Mouse (Mus musculus): ENCODE measurements around the gene Retreg1.

Retreg1 gene

DNA sequence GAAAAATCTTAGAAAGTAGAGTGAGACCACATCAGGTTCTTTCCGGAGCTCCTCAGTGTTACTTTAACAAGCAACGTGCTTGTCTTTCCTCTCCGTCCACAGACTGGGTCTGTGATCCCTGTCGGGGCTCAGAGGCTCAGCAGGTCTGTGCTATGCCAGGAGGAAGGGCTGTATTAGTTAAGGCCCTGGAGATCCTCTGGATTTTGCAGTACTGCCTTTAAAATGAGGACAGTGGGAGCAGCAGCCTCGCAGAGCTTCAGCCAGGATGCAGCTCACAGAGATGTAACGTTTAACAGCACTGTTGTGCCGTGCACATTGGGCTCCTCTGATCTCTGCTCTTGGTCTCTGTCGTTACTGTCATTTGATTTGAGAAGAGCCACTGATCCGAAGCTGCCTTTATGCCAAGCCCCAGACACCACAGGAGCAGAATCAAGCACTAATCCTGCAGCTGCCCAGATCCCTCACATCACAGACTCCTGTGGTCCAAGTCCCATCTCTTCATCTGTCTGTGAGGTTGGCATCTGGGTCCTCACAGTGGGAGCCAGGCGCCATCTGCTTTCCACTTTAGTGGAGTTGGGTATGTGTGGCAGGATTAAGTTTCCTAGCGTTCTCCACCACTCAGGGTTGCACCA lies 72.7 kb downstream of the Retreg1 start:
- in situ Hi-C loops (cut with MseI, MboI), result no loop called here

DNA sequence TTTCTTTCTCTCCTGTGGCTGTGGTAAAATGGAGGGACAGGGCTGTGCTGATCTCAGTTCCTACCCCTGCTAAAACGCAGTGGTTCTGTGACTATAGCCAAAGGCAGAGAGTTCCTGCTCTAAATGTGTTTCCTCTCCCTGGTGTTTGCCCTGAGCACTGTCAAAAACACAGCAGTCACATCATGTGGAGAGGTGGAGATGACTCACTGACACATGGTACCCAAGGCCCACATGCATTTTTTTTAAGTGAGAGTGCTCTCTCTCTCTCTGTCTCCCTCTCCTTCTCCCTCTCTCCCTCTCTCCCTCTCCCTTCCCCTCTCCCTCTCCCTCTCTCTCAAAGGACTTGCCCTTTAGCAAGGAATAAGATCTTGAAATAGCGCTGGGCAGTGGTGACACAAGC lies 73.3 kb downstream of the Retreg1 start:
- in situ Hi-C loops (cut with MseI, MboI), result no loop called here

DNA sequence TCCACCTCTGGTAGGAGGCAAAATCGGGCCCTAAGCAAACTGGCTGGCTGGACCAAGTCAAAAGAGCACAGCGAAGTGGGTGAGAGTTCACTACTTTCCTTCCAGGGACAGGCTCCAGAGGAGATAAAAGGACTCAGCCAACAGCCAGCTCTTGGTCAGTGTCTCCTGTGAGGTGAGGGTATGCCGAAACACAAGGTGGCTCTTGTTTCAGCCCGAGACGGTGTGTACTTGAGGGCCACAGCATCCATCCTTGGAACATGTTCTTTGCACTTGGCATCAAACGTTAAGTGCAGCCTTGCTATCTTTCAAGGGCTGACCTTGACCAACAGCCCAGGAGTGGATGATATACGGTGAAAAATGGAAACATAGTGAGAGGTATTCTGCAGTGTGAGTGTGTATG lies 75.7 kb downstream of the Retreg1 start:
- in situ Hi-C loops (cut with MseI, MboI), result no loop called here

DNA sequence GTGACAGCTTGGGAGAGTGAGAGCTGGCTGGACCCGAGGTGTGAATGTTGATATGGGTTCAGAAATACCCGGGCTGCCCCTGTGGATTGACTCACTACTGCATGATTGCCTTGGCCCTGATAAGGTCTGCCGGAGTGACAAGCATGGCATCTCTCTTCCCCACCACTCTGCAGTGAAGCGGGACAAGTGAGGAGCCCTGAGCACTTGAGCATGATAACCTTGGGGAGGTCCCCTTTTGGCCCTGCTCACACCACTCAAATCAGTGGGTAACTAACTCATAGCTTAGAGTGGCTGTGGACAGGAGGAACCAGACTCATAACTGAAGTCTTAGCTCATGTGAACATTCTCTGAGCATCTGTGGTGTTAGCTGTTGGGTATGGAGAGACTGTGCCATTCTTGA lies 77.0 kb downstream of the Retreg1 start:
- in situ Hi-C loops (cut with MseI, MboI), result no loop called here

DNA sequence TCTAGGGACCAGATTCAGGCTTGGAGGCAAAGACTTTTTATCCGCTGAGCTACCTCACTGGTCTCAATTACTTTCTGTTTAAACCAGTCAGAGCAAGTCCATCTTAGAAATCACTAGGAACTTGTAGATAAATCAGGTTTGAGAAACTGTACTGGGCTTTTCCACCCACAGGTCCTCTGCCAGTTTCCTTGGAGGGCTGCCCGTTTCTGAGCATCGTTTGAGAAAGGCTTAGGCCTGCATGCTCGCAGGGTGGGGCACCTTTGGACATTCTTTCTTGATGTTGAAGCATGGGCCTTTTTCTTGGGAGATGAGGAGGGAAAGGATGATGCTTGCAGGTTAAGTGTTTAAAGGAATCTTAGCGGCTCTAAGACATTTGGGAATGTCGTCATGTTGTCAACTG lies 77.9 kb downstream of the Retreg1 start:
- in situ Hi-C loops (cut with MseI, MboI), result no loop called here

DNA sequence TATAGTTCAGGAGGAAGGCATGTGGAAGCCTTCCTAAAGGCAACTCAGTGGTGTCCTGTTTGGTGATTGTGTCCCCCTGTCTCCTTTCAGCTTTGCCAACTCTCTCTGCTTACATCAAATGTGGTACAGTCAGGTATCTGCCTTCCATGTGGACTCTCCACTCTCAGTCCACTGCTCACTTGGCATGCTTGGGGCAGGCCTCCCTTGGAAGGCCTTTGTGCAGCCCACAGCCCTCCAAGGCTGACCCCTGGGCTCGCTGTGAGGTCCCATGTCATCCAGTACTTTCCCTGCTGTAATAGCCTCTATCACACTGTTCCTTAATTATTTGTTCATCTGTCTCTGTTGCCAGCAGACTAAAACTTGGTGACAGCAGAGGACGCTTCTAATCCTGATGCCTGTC lies 79.0 kb downstream of the Retreg1 start:
- in situ Hi-C loops (cut with MseI, MboI), result no loop called here

DNA sequence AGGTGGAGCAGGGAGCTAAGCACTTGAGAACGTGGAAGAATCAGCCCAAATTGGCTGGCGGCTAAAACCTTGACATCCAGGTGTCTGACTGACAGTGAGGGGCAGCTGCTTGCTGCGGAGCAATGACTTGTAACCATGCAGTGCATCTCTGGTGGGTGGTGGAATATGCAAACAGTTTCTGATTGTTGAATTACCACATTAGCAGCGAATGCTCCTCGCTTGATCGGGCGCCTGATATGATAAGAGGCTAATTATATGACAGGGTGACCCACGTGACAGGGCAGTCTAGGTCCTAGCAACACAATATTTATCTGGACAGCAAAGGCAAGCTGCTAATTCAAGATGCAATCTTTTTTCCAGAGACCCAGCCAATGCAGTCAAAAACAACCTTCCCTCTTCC lies 80.9 kb downstream of the Retreg1 start:
- in situ Hi-C loops (cut with MseI, MboI), result no loop called here

DNA sequence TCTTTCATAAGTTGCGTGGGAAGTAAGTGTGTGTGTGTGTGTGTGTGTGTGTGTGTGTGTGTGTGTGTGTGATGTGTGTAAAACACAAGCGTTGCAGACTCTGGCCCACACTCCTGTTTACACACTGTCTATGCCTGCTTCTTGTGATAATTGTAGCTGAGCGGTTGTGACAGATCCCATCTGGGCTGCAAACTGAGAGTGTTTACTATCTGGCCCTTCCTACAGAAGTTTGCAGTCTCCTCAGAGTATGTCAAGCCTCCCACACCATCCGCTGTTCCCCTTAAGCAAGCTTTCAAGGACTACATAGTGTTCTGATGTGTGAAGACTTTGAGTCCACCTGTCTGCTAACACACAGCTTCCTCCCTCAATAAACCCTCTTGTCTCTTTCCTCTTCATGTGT lies 83.2 kb downstream of the Retreg1 start:
- in situ Hi-C loops (cut with MseI, MboI), result no loop called here

DNA sequence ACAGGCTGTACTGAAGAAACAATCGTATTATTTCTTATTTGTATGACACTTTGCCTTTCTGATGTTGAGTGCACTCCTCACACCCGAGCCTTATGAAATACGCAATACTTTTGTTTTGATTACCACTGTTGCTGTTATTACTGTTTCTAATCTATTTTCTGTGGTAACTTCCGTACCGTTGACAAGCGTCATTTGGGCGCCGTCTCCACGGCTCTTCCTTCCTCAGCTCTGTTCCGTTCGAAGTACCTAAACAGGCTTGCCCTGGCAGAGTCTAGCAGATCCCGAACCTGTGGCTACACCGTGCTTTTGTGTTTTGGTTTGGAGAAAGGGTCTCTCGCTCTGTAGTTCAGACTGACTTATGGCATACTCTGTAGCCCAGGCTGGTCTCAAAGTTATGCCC lies 84.1 kb downstream of the Retreg1 start:
- in situ Hi-C loops (cut with MseI, MboI), result no loop called here

DNA sequence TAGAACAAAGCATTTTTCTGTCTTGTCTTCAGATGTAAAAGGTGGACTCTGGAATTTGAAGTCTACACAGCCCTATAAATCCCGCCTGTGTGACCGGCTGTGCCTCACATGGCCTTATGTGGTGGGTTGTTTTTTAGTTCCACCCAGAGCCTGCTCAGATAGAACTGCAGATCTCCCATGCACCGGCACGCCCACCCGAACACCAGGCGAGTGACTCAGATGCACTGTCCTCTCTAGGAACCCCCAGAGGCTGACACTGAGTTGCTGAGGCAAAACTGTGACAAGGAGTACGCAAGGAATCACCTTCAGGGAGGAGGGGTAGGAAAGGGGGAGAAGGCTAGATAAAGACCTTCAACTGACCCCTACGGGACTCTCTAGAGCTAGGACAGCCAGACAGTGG lies 85.0 kb downstream of the Retreg1 start:
- in situ Hi-C loops (cut with MseI, MboI), result no loop called here

DNA sequence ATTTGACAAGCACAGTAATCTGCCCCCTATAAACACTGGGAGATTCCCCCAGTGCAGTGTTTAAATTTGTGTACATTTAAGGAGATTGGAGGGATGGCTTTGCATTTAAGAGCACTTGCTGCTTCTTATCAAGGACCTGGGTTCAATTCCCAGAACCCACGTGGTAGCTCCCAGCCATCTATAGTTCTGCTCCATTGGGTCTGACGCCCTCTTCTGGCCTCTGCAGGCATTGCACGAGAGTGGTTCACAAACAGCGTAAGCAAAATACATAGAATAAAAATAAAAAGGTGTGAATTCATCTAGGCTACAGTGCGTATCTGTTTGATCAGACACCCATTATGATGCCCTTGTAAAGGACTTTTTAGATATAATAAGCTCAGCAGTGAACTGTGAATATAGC lies 85.9 kb downstream of the Retreg1 start:
- in situ Hi-C loops (cut with MseI, MboI), result no loop called here

DNA sequence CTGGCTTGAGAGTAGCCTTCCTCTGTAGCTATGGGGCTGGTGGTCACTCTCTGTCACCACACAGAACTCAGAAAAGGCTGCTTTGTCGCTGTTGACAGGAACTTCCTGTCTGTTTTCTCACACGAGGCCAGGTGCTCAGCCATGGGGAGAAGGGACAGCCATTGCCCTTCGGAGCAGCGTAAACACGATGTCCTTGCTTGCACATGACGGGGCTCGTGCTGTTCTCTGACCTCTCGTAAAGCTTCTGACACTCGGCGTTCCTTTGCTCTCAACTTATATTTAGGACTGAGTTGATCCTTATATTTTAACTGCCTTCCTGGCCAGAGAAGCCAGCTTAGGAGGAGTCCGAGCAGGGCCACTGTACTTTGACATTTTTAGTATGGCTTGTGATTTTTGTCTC lies 86.5 kb downstream of the Retreg1 start:
- in situ Hi-C loops (cut with MseI, MboI), result no loop called here

DNA sequence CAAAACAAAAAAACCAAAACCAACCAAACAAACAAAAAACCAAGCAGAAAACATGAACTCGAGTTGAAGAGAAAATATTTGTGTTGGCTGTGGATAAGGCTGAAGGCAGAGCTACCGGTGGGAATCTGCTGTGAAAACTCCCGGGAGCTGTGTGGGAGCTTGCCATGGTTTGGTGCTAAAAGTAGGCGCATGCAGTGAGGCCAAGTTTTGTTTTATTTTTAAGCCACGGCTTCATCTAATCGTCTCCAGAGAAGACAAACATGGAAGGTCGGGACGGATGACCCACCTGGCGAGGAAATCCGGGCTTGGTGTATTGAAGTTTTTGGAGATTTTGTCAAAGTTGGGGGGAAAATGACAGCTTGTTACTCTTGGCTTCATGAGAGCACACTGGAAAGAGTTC lies 87.0 kb downstream of the Retreg1 start:
- in situ Hi-C loops (cut with MseI, MboI), result no loop called here

DNA sequence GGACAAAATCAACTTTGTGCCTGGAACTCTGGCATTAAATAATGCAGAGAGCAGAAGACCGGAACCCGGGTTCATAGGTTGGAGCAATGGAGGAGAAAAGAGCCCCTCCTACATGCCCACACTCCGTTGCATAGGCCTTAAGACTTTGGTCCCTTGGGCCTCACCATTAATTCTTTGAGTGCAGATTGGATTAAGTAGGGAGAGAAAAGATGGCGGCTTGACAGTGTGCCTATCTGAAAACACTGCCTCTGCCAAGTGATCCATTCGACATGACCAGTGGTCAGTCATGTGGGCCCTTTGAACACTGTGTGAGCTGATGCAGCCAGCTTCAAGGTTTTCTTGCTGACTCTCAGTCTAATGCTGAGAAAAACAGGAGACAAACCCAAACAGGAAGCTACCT lies 87.7 kb downstream of the Retreg1 start:
- in situ Hi-C loops (cut with MseI, MboI), result no loop called here

DNA sequence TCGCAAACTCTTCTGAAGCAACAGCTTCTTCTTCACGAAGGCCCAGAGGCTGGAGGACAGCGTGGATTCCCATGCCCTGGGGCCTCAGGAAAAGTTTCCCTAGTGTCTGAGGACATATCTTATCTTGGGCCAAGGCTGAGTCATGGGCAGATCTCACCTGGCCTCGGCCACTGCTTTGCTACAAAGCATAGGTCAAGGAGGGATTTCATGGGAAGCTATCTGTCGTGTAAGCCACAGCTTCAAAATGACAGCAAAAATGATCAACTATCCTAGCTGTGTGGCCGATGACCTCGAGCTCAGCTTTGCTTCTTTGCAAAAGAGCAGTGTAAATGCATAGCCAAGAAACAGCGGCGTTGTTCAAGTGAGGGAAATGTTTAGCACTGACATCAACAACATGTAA lies 89.5 kb downstream of the Retreg1 start:
- in situ Hi-C loops (cut with MseI, MboI), result no loop called here

DNA sequence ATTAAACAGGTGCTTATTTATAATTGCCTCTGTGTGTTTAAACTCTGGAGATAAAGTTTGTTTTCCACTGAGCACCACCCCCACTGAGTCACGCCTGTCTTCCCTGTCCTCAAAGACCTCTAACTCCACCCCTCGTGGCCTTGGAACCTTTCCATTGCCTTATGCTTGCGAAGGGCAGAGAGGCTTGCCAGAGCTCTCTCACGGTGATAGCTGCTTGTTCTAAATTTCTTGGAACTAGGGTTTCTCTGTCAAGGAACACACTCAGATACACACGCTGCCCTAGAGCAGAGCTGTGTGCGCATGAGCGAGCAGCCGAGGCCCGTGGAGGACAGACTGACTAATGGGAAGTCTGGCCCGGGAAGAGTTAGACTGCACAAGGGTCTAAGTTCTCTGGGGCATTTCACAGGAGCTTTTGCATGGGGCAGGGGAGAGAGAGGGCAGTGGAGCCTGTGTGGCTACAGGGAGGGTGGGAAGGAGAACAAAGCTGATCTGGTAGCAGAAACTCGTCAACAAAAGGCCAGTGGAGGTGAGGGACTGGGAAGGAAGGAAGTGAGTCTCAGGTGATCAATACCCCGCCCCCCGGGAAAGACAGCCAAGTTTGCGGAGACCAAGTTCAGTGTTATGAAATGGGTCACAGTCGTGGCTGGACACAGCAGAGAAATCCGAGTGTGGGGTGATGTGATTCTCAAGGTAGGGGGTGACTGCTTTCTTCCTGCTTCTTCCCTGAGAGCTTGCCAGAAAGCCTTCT lies 90.1 kb downstream of the Retreg1 start:
- in situ Hi-C loops (cut with MseI, MboI), result no loop called here

DNA sequence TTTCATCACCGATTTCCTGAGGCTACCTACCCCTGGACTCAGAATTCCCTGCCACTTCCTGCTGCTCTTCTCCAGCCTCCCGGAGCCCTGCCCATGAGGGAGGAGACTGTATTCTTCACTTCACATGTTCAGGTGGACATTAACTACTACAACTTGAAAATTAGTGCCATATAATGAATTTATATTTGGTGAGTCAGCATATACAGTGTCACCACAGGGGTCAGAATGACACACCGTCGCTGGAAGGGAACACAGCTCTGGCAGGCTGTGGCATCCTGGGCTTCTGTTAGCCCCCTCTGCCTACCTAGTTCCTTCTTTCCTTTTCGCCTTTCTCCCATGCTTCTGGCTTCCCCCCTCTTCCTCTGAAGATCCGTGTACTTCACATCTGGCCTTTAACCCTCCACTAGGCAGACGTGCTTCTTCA lies 90.7 kb downstream of the Retreg1 start:
- in situ Hi-C loops (cut with MseI, MboI), result no loop called here

DNA sequence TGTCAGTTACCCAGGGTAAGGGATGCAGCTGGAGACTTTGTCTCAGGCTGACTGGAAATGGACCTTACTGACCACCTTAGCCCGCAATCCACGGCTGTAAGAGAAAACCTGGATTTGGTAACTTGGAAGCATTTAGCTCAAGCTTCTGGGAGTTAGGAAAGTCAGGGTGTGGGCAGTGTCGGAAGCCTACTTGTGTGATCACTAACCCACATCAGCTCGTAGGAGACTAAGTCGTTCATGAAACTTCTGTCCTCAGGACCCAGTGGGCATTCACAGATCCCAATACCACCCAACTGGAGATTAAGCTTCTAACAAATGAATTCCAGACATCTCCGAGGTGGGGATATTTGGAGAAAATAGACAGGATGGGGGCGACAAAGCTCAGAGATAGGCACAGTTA lies 91.4 kb downstream of the Retreg1 start:
- in situ Hi-C loops (cut with MseI, MboI), result no loop called here

DNA sequence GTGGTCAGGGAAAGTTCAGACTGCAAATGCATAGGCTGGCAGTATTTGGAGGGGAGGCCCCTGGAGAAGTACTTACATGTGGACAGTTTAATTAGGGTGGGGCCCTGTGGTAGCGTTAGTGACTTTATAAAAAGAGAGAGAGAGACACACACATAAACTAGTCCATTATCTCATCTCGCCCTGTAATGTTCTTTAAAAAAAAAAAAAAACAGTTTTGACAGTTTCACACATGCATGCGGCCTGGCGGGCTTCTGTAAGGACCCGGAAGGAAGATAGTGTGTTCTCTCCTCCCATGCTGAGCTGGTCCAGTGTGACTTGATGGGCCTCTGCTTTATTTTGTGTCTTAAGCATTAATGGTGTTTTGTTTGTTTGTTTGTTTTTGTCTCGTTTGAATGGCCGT lies 95.5 kb downstream of the Retreg1 start:
- in situ Hi-C loops (cut with MseI, MboI), result no loop called here

DNA sequence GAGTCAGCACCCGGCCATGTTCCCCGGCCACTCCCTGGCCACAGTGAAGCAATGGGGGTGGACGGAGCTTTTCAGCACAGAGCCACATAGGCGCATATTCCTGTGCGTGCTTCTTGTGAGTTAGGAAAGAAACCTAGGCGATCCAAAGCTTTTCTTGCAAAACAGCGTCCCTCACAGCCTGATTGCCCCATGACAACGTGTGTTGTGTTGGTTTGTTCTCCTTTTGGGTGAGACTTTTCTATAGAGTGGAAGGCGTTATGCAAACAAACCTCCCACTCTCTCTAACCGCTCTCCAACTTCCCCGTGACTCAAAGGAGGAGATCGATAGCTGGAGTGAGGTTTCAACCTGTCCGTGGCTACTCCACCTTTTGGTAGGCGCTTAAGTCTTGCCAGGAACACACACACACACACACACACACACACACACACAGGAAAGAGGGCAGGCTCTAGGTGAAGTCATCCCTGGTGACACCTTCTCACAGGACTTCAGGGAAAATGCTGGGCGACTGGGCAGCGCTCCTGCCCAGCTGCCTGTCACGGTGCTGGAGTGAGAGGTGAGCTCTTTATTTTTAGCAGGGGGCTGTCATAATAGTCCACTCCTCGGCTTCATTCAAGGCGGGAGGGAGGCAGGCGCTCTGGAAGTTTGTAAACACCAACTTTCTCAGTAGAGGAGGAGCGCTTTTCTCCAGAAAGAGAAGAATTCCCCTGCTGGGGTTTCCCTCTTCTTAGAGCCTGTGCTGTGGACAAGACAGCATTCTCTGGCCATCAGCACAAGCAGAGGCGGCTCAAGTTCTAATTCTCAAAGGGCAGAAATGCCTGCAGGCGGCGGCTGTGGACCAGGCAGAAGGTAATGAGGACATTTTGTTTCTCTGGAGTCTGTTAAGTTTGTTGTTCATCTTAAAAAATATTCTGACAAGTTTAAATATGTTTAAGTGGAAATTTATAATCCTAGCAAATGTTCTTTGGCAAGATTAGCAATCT lies 97.7 kb downstream of the Retreg1 start:
- in situ Hi-C loops (cut with MseI, MboI), result no loop called here

DNA sequence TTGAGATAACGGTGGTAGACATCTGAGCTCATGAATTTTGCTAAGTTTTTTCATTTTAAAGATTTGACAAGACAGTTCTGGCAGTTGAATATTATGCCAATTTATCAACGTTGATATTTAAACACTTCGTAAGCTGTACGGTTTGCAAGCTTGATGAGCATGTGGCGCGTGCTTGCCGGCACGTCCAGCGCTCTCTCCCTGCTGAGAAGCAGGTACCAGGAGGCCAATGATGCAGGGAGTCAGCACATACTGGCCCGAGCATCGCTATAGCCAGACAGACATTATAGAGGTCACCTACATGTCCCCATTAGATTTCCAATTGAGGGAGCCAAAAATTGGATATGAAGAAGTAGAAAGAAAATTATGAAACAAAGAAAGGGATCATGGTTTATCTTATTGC lies 98.5 kb downstream of the Retreg1 start:
- in situ Hi-C loops (cut with MseI, MboI), result no loop called here

DNA sequence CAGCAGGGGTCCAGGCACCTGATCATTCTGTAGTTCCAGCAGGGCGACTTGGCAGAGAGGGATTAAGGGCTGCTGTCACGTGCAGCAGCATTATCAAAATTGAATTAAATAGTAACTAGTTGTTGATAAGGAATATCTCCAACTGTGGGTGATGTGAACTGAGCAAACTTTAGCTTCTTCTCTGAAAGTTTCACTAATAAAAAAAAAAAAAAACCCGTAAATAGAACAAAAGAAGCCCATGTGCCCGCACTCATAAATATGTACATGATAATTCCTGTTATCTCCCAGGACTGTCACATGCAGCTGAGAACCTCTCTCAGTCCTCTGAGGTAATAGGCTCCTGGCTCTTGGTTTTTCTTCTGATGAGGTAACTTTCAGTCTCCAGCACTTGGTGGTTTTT lies 99.4 kb downstream of the Retreg1 start:
- in situ Hi-C loops (cut with MseI, MboI), result no loop called here

All from mouse trophoblast stem cell (cell line).